Mouse (Mus musculus): ENCODE measurements around the gene Atg3.

Gene Atg3

DNA sequence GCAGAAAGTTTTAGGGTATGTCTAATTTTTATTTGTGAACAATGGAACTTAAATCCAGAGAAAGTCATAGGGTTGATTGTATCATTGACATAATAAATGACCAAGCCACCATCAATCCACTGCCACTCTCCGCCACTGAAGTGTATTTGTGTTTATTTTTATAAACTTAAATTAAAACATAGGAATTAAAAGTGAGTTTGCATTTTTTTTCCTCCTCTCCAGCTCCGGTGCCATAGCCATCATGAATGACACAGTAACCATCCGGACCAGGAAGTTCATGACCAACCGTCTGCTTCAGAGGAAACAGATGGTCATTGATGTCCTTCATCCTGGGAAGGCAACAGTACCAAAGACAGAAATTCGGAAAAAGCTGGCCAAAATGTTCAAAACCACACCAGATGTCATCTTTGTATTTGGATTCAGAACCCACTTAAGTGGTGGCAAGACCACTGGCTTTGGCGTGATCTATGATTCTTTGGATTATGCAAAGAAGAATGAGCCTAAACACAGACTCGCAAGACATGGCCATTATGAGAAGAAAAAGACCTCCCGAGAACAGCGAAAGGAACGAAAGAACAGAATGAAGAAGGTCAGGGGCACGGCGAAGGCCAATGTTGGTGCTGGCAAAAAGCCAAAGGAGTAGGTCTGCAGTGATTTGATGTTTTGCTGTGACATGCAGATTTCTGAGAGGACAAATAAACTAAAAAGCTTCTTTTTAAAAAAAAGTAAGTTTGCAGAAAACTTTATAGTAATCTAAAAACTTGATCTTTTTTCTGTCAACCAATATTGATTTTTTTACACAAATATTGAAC is 46.5 kb downstream of the Atg3 start:
- no peak for DNase-seq (ENCODE audit: low read depth, low spot score)

GRCm38 (mm10) chr16:45222016-45222415 is 63.4 kb downstream of the Atg3 start:
- no peak for DNase-seq (ENCODE audit: low read depth, low spot score)

DNA sequence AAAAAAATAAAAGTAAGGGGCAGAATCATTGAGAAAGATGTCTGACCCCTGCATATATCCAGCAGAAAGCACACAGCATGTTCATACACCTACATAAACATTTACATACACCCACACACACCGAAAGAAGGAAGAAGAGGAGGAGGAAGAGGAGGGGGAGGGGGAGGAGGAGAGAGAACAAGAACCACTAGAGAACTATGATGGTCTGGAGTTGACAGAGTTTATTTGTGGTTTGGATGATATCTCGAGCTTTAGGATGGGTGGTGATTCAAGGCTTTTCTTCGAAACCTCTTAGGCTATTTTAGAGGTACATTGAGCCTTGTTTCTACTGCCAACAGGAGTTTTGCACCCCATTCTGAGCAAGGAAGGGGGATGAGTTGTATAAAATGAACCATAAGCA is 64.2 kb downstream of the Atg3 start:
- DNase-seq (ENCODE audit: low read depth, low spot score) = peak; percentile 53

DNA sequence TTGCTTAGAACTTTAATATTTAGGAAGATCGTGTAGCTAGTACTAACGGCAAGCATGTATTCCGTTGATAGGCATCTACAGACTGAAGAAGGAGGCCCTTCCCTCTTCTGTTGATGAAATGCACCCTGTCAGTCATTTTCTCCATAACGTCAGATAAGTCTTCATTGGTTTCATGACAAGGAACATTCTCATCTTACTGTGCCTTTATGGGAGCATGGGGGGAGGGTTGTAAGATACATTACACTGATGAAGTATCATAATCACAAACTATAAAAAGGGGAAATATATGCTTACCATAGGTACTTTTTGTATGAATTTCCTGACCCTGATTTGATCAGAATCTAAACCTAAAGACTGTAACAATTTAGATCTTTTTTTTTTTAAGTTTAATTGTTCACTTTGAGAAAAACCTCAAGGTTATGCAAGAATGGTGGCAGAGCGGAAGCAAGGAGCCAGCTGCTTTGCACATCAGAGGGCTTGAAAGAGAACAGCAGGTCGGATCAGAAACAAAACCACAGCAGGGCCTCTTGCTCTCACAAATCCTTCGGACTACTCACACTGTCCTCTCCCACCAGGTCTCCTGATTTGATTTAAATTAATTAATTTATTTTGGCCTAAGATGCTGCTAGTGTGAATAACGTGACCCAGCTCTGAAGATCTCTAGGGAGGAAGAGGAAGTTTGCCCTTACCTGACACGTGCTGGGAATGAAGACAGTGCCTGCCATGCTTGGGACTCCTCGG is 65.2 kb downstream of the Atg3 start, which contains the start of gene Btla:
Gene Btla (plus strand): TSS at position 668 of the 741 bp plus-strand sequence.
- DNase-seq (ENCODE audit: low read depth, low spot score) = no peak

DNA sequence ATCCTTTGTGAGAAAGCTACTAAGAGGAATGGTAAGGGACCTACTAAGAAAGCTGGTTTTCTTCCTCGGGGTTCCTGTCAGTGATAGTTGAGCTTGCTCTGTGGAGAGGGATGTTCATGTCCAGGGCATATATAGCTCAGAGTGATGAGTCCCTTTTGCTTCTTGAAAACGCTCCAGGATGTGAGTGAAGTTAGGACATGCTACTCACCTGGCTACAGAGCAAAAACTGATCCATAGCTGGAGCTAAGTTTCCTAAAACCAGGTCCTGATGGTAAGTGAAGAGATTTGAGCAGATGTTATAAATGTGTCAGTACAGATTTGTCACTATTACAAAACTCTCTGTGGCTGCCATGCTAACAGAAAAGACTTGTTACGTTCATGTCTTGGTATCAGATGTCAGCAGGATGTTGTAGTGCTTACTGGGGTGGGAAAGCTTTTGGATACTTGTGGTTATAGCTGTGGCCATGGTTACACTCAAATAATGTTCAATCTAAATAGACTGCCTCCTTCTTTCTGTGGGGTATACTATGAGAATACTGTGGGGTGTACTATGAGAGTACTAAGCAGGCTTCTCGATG is 65.9 kb downstream of the Atg3 start:
- DNase-seq (ENCODE audit: low read depth, low spot score) = peak; percentile 83

- peak; percentile 71 for DNase-seq (ENCODE audit: low read depth, low spot score)
These were observed 68.4 kb downstream of the Atg3 start for GRCm38 (mm10) chr16:45227002-45227401.

DNA sequence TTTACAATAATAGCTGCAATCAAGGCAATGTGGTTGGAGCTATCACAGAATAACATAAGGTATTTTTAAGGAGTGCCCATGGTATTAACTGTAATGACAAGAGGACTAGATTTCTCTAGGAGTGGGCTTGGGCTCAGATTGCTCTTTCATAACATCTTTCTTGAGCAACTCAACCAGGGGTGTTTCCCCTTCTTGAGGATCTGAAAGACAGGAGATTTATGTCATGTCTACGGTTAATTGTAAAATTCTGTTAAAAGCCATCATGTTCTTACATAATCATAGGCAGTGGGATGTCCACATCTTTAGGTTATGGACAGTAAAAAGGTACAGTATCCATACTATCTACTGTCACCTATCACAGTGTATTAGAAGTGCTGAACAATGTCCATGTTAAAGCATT is 72.7 kb downstream of the Atg3 start:
- no peak for DNase-seq (ENCODE audit: low read depth, low spot score)

DNA sequence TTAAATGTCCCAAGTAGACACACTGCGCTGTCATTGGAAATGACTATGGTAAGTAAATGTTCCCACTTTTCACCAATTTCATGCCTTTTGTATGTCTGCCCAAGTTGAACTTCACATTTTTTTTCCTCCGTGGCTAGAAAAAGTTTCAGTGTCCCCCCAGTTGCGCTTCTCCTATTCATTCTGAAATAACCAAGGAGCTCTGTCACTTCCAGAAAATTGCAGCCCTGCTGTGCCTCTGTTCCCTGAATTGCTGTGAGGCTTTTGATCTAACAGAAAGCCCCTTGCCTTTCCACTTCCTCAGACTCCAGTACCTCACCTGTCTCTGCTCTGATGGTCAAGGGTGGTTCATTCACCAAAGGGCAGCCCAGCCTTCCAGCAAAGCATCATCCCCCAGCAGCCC is 74.4 kb downstream of the Atg3 start:
- no peak for DNase-seq (ENCODE audit: low read depth, low spot score)
